Mouse (Mus musculus) thymus, postnatal 4 days (tissue): Measurements from ENCODE around the gene Ndufs2.

Experiments
- DNase-seq: peaks from one replicate; pipeline ENCODE4 v3.0.0; 2021

The Ndufs2 gene

GRCm38 (mm10) chr1:171226780-171227179, 24.4 kb downstream of the Ndufs2 start:
- DNase-seq, result no peak

- no peak for DNase-seq
These were observed 26.3 kb downstream of the Ndufs2 start, which contains the start of gene Apoa2 for GRCm38 (mm10) chr1:171224857-171225256. Apoa2 (plus strand) TSS chr1:171225054.

DNA sequence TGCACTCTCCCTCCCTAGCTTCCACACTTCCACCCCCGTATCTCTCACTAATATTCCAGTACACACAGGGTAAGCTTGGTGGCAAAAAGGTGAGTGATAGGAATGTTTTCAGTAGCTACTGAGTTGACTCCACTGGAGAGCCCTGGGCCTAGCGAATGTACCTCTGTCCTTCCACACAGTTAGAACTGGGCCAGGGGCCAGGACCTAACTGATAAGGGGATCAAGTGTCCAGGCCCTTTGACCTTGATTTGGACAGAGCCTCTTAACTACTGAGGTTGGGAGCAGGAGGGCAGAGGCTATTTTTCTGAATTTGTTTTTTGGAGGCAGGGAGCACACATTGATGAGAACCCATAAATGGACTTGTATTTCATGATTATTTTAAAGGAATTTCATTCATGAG, 27.4 kb downstream of the Ndufs2 start:
- no peak for DNase-seq

DNA sequence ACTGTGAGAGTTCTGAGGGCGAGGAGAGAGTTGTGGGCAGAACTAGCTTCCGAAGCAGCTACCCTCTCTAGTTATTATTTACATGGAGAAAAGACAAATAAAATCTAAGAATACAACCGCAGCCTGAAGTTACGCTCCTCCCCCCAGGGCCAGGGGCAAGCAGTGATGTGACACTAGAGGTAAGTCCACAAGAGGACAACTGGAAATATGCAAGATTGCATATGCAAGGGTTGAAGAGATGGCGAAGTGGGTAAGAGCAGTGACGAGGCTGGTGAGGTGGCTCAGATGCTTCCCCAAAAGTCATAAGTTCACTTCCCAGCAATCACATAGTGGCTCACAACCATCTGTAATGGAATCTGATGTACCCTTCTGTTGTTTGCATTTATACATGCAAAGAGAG, 28.0 kb downstream of the Ndufs2 start:
- DNase-seq, result peak; percentile 27

GRCm38 (mm10) chr1:171222238-171223155, 28.7 kb downstream of the Ndufs2 start, which contains the start of gene Tomm40l:
Tomm40l (minus strand) TSS chr1:171222514.
- DNase-seq, result peak; percentile 82

GRCm38 (mm10) chr1:171221281-171222193, 29.7 kb downstream of the Ndufs2 start:
- DNase-seq, result peak; percentile 50

DNA sequence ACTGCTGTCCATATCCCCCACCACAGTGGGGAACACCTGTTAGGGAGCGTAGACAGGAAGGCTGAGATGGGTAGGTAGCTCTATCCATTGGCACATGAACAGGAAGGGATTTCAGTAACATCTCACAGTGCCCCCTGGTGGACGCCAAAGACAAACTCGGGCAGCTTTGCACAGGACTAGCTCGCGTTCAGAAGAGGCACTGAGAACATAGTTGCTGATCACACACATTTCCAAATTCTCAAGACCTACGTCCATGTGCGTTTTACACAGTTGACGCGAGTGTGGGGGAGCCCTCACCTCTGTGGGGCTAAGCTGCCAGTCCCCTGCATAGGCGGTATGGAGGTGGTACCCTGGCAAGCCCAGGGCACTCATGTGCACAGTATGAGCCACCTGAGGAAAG, 30.3 kb downstream of the Ndufs2 start:
- peak; percentile 92 for DNase-seq

DNA sequence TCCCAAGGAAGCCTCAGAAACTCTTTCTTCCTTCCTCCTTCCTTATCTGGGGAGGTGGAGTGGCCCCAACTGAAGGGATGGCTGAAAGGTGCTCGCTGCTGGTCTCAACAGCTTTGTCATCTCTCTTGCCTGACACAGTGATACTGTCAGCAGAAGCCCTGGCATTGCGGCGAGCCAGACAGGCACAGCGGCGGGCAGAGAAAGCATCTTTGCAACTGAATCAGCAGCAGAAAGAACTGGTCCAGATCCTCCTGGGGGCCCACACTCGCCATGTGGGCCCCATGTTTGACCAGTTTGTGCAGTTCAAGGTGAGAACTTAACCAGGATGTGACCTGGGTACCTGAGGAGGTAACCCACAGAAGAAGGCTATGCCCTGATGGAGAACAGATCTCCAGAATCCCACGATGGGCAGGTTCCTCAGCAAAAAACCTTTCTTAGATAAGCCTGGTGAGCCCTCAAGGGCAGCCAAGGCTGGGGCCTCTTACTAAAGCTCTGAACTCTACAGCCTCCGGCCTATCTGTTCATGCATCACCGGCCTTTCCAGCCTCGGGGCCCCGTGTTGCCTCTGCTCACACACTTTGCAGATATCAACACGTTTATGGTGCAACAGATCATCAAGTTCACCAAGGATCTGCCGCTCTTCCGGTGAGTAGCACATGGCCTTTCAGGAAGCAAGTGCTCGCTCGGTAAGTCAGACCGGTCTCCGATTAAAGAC, 34.8 kb downstream of the Ndufs2 start:
- no peak for DNase-seq

DNA sequence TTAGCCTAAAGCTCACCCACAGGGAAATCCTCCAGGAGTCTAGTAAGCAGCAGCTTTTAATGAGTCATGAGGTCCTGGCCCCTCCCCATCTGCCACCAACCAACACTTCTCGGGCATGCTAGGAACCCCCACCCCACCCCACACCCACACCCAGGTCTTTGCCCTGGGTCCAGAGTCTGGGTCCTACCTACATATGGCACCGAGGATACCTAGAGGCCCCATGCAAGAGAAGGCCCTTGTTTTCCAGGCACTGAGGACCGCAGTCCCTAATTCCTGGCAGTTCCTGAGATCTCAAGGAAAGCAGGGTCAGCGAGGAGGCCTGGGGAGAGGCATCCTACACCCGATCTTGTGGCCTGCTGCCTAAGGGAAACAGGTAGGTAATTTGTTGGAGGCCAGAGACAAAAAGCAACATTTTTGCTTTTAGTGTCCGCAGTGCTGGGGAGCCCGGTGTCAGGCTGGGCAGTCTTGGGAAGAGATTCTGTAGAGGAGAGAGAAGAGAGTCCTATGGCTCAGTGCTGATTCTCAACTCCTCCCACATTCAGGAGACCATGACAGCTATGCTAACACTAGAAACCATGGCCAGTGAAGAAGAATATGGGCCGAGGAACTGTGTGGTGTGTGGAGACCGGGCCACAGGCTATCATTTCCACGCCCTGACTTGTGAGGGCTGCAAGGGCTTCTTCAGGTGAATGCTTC, 37.2 kb downstream of the Ndufs2 start, which contains the start of gene Nr1i3:
TSS of gene Nr1i3 (plus strand) at position 170 of the 696 bp plus-strand sequence.
- DNase-seq, result no peak

DNA sequence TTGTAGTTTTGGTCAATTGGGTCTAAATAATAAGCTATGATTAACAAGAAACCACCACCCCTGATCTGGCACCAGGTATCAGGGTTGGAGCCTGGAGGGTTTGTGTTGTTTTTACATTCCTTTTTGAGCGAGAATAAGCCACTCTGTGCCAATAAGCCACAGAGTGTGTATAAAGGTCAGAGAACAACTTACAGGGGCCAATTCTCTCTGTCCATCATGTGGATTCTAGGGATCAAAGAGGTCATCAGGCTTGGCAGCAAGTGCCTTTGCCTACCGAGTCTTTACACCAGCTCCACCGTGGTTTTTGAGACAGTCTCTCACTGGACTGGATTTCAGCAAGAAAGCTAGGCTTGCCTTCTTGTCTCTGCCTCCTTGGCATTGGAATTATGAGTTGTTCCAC, 38.3 kb downstream of the Ndufs2 start:
- DNase-seq, result no peak

DNA sequence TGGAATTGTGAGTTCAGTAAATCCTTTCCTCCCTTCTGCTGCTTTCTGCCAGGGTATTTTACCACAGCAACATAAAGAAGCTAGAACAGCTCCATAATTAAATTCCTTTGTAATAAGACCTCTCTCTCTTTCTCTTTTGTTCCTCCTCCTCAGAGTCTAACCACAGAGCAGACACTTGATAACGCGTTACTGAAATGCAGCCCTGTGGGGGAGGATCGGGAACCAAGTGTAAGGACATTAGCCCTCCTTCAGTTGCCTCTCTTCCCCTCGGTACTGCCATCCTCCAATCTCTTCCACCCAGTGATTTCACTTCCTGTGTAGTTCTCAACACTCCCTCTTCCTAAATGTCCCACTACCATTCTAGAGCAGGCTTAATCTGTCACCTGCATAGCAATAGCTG, 41.8 kb downstream of the Ndufs2 start:
- DNase-seq, result no peak

- DNase-seq, result no peak
These were observed 45.3 kb downstream of the Ndufs2 start for GRCm38 (mm10) chr1:171205704-171206493.

- no peak for DNase-seq
These were observed 46.9 kb downstream of the Ndufs2 start for GRCm38 (mm10) chr1:171204249-171204644.

GRCm38 (mm10) chr1:171203471-171204248, 47.5 kb downstream of the Ndufs2 start:
- DNase-seq, result no peak

- no peak for DNase-seq
These were observed 50.4 kb downstream of the Ndufs2 start for GRCm38 (mm10) chr1:171200769-171201168.

GRCm38 (mm10) chr1:171199532-171199931, 51.7 kb downstream of the Ndufs2 start:
- no peak for DNase-seq

DNA sequence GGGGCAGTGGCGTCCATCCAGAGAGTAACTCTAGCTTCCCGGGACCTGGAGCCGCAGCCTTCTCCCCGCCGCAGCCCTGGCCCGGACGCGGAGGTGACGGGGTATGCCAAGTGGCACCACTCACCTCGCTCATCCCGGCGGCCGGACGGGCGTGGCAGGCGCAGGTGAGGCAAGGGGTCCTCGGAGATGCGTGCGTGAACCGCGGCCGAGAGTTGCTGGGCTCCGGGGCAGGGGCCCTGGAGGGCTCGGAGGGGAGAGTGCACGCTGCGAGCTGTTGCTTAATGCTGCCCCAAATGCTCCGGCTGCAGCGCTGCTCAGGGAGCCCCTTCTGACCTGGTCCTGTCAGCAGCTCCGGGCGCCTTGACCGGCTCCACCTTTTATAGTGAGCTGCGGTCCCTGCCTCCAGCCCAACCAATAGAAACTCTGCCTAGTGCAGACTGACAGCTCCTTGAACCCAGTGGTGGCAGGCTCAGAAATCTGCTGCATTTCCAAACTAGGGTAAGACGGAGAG, 55.2 kb downstream of the Ndufs2 start, which contains the start of gene Pcp4l1:
TSS of gene Pcp4l1 (minus strand) at position 382 of the 511 bp plus-strand sequence.
- peak; percentile 28 for DNase-seq

DNA sequence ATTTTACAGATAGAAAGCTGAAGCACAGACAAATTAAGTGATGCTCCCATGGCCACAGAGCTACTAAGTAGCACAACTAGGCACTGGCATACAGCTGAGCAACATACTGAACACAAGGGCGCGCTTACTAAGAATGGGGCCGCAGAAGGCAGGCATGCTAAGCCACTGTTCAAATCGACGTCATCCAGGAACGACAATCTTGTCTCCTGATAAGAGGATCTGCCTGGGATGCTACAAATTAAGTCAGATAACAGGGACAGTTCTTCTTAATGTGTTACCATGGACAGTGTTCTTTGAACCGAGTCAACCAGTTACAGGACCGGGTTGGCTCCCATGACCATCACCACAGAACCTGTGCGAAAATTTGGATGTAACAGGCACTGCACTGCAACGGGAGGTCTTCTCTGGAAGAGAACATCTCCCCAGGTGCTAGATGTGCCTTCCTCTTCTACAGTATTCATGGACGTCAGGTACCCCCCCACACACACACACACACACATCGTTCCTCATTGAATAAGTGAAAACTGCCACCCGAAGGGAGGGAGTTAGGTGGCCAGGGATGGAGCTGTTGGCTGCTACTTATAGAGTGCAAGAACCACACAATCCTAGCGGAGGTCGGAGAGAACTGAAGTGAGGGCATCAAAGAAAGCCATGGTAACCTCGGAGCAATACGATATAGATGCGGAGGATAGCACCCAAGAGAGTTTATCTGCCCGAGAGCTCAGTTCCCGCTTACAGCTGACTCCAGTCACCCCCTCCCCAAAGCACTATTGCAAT, 56.0 kb downstream of the Ndufs2 start:
- no peak for DNase-seq
